In the genomic region with DNA sequence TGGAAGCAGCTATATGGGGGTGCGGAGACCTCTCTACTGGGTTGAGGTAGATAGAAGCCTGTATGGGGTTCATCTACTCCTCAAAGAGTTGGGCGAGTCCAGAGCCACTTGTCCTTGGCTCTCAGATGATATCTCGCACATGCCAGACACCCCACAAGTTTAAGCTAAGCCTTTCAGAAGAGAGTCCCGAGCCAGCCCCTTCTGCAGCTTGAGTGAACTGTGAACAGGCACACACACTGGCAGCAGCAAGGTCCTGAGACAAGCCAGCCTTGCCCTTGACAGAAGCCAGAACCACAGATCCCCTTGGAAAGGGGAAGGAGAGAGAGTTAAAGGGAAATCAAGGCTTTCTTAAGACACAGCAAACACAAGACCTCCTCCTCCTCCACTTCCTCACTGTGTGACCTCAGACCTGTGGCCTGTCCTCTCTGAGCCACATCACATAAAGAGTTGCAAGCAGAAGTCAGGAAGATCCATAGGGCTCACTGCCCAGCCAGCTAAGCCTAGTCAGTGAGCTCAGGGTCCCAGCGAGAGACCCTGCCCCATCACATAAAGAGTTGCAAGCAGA, we compare ENCODE assay signal across 15 mouse cellular contexts. TPM values are rescaled to one million over a fixed set of nuclear protein-coding genes. Genes with fewer than 3 reads are reported as not detected.
DNase-seq lines count a peak whose midpoint lies in the region; ATAC-seq and TF ChIP-seq lines count a peak whose summit lies in the region.
"Had no signal": no experiment of that assay in that cellular context is flagged by ENCODE, and none has a peak within 500 bp of the region (broad histone marks: within the 10 kb centered on the region; RNA-seq: fewer than 3 reads in every experiment).

No protein-coding gene starts in this region.

- peak overlapping the region; percentile 64 for H3K4me2 ChIP-seq in heart, embryonic 13.5 days
- no peak overlapping the region for H3K4me2 ChIP-seq in liver, postnatal 0 days (ENCODE audit: low read depth, low read length)
- H3K4me2 ChIP-seq in embryonic facial prominence, embryonic 15.5 days (replicated peaks) = peak overlapping the region; percentile 51
- peak overlapping the region; percentile 41 for H3K4me2 ChIP-seq in myocyte (ENCODE audit: low read depth)
- H3K4me2 ChIP-seq in forebrain, embryonic 15.5 days (replicated peaks) = no peak overlapping the region
- H3K4me2 ChIP-seq: forebrain, embryonic 12.5 days had no signal

- no peak for TF ChIP-seq POLR2A in myocyte (IDR thresholded peaks at IDR 0.05; ENCODE audit: insufficient read length, low read depth)

- peaks cover 7% of the 10 kb centered on the region for H3K79me2 ChIP-seq in myocyte (ENCODE audit: control insufficient read depth, insufficient read depth)

- H3K9me3 ChIP-seq in heart, embryonic 13.5 days = no peaks in the 10 kb centered on the region
- H3K9me3 ChIP-seq in liver, postnatal 0 days (ENCODE audit: low read length) = no peaks in the 10 kb centered on the region
- no peaks in the 10 kb centered on the region for H3K9me3 ChIP-seq in embryonic facial prominence, embryonic 15.5 days (replicated peaks)
- no peaks in the 10 kb centered on the region for H3K9me3 ChIP-seq in forebrain, embryonic 15.5 days
- H3K9me3 ChIP-seq: forebrain, embryonic 12.5 days had no signal

- TF ChIP-seq EP300 in liver, postnatal 0 days (IDR thresholded peaks at IDR 0.05; ENCODE audit: low read depth) = no peak

- H3K27me3 ChIP-seq in heart, embryonic 13.5 days (replicated peaks) = peaks cover 65% of the 10 kb centered on the region
- no peaks in the 10 kb centered on the region for H3K27me3 ChIP-seq in liver, postnatal 0 days (ENCODE audit: insufficient read depth, low read length)
- H3K27me3 ChIP-seq in embryonic facial prominence, embryonic 15.5 days = peaks cover 11% of the 10 kb centered on the region; the same call in 1 of the 2 replicates
- no peaks in the 10 kb centered on the region for H3K27me3 ChIP-seq in myocyte (ENCODE audit: control insufficient read depth, insufficient read depth, insufficient read length)
- no peaks in the 10 kb centered on the region for H3K27me3 ChIP-seq in forebrain, embryonic 15.5 days

- whole genome bisulfite sequencing in heart, embryonic 13.5 days = 46% methylated on average over 5 of the region's 5 CpGs
- WGBS in liver, postnatal 0 days (ENCODE audit: insufficient replicate concordance) = 53% methylated on average over 5 of the region's 5 CpGs
- 69% methylated on average over 5 of the region's 5 CpGs for WGBS in embryonic facial prominence, embryonic 15.5 days
- 89% methylated on average over 5 of the region's 5 CpGs for WGBS in forebrain, embryonic 15.5 days

- no peaks in the 10 kb centered on the region for H3K36me3 ChIP-seq in heart, embryonic 13.5 days
- no peaks in the 10 kb centered on the region for H3K36me3 ChIP-seq in liver, postnatal 0 days (replicated peaks; ENCODE audit: insufficient read depth, low read length)
- H3K36me3 ChIP-seq in embryonic facial prominence, embryonic 15.5 days = no peaks in the 10 kb centered on the region
- no peaks in the 10 kb centered on the region for H3K36me3 ChIP-seq in myocyte (ENCODE audit: control insufficient read depth, insufficient read depth)
- H3K36me3 ChIP-seq in forebrain, embryonic 15.5 days = no peaks in the 10 kb centered on the region
- H3K36me3 ChIP-seq: forebrain, embryonic 12.5 days had no signal

- no peak overlapping the region for H3K27ac ChIP-seq in heart, embryonic 13.5 days (replicated peaks)
- peak overlapping the region; percentile 16; the same call in 1 of the 2 replicates for H3K27ac ChIP-seq in liver, postnatal 0 days (ENCODE audit: low read depth)
- no peak overlapping the region for H3K27ac ChIP-seq in embryonic facial prominence, embryonic 15.5 days (replicated peaks)
- H3K27ac ChIP-seq in forebrain, embryonic 15.5 days (replicated peaks) = no peak overlapping the region
- H3K27ac ChIP-seq: forebrain, embryonic 12.5 days had no signal

- H3K9ac ChIP-seq in heart, embryonic 13.5 days = no peak overlapping the region
- no peak overlapping the region for H3K9ac ChIP-seq in liver, postnatal 0 days (replicated peaks)
- no peak overlapping the region for H3K9ac ChIP-seq in embryonic facial prominence, embryonic 15.5 days
- H3K9ac ChIP-seq in forebrain, embryonic 15.5 days (replicated peaks) = no peak overlapping the region
- H3K9ac ChIP-seq: forebrain, embryonic 12.5 days had no signal

- TF ChIP-seq CTCF in liver, postnatal 0 days (IDR thresholded peaks at IDR 0.05; ENCODE audit: low read depth) = no peak

- no peak overlapping the region for H3K4me3 ChIP-seq in heart, embryonic 13.5 days
- H3K4me3 ChIP-seq in liver, postnatal 0 days (ENCODE audit: low read depth, low read length) = no peak overlapping the region
- H3K4me3 ChIP-seq in embryonic facial prominence, embryonic 15.5 days (replicated peaks) = peak overlapping the region; percentile 42
- peak overlapping the region; percentile 29 for H3K4me3 ChIP-seq in myocyte
- no peak overlapping the region for H3K4me3 ChIP-seq in forebrain, embryonic 15.5 days
- H3K4me3 ChIP-seq: forebrain, embryonic 12.5 days had no signal

- no peak for DNase-seq in heart, postnatal 4 days
- no peak for DNase-seq in liver, postnatal 0 days
- no peak for DNase-seq in liver
- no peak for DNase-seq in adrenal gland, postnatal 4 days (ENCODE audit: low spot score in 2 of 2)
- DNase-seq: adrenal gland, adult 8-10 months; cerebellum, adult 11-12 months; gastrocnemius, postnatal 14 days had no signal

- H3ac ChIP-seq in myocyte (ENCODE audit: control insufficient read depth, insufficient read length) = no peak overlapping the region

- ATAC-seq in heart, embryonic 13.5 days (ENCODE audit: extremely low read depth, insufficient number of reproducible peaks, low FRiP score, low TSS enrichment) = no peak
- ATAC-seq in liver, postnatal 0 days = peak; percentile 41; the same call in 1 of the 2 replicates
- no peak for ATAC-seq in embryonic facial prominence, embryonic 15.5 days (ENCODE audit: insufficient number of reproducible peaks, low FRiP score, low TSS enrichment, low read depth)
- ATAC-seq in forebrain, embryonic 15.5 days (replicated peaks) = no peak
- ATAC-seq: CD4-positive, CD25-positive, alpha-beta regulatory T cell, adult 4 months; midbrain, embryonic 16.5 days; Patski had no signal

- H3K4me1 ChIP-seq in heart, embryonic 13.5 days = peaks cover 29% of the 10 kb centered on the region
- H3K4me1 ChIP-seq in liver, postnatal 0 days (ENCODE audit: insufficient read depth) = no peaks in the 10 kb centered on the region
- peaks cover 23% of the 10 kb centered on the region for H3K4me1 ChIP-seq in embryonic facial prominence, embryonic 15.5 days
- H3K4me1 ChIP-seq in forebrain, embryonic 15.5 days = 0 out of 2 replicates have a peak, but pooled peaks cover 5% of the 10 kb centered on the region

TF ChIP-seq in myocyte, 11 proteins besides CTCF, POLR2A, EP300 and RAD21:
- no peak for TF ChIP-seq MYOG (IDR thresholded peaks at IDR 0.05; ENCODE audit: control insufficient read depth in 1 of 3, insufficient read depth in 1 of 3, insufficient read length in 2 of 3, low read depth in 2 of 3)
- TF ChIP-seq TCF12 (IDR thresholded peaks at IDR 0.05; ENCODE audit: insufficient read depth, poor library complexity, severe bottlenecking) = no peak
- TF ChIP-seq E2F4 (IDR thresholded peaks at IDR 0.05; ENCODE audit: insufficient read depth) = no peak
- TF ChIP-seq REST (IDR thresholded peaks at IDR 0.05; ENCODE audit: insufficient read depth, insufficient read length) = no peak
- TF ChIP-seq SRF (IDR thresholded peaks at IDR 0.05; ENCODE audit: control insufficient read depth, insufficient read length, low read depth) = no peak
- no peak for TF ChIP-seq MAX (IDR thresholded peaks at IDR 0.05; ENCODE audit: low read depth)
- no peak for TF ChIP-seq USF1 (IDR thresholded peaks at IDR 0.05; ENCODE audit: low read depth)
- no peak for TF ChIP-seq CEBPB (IDR thresholded peaks at IDR 0.05; ENCODE audit: insufficient read depth, poor library complexity, severe bottlenecking)
- no peak for TF ChIP-seq POLR2AphosphoS2 (IDR thresholded peaks at IDR 0.05; ENCODE audit: insufficient read length, low read depth)

RNA-seq across cellular contexts. Expression of a gene that starts 1.5 kb away (rescaled TPM):
- 1.8 and 2.8 TPM in 2 replicates for polyA plus RNA-seq in heart, embryonic 13.5 days (2015; fragmentation: Nextera tagmentation; extraction: Ambion mirVana)
- 10 to 100 TPM; 12.6 to 14.6 TPM for total RNA-seq in heart, postnatal 4 days (2021)
- 3.3 and 3.5 TPM in 2 replicates for polyA plus RNA-seq in liver, postnatal 0 days (2015; fragmentation: Nextera tagmentation; extraction: Ambion mirVana)
- polyA plus RNA-seq in embryonic facial prominence, embryonic 15.5 days (2015; fragmentation: Nextera tagmentation; extraction: Ambion mirVana) = 7.0 and 12.4 TPM in 2 replicates
- polyA plus RNA-seq in myocyte (2012; fragmentation: generic; extraction: Trizol) = 14.1 TPM
- 1.3 and 1.4 TPM in 2 replicates for polyA plus RNA-seq in forebrain, embryonic 15.5 days (2015; fragmentation: Nextera tagmentation; extraction: Ambion mirVana)
- 10 to 100 TPM; 14.8 to 15.4 TPM for total RNA-seq in adrenal gland, postnatal 4 days (2021)
- polyA plus RNA-seq: CD4-positive, CD25-positive, alpha-beta regulatory T cell, adult 4 months; Patski had no signal

Comparison
In these comparisons a context has a peak if more than half of its experiments do, and no peak if none do; other contexts are left out.
1. H3K4me2 ChIP-seq: peak in heart, embryonic 13.5 days (single experiment), embryonic facial prominence, embryonic 15.5 days (single experiment) and myocyte (single experiment); none in liver, postnatal 0 days (single experiment) and forebrain, embryonic 15.5 days (single experiment).
2. H3K4me3 ChIP-seq: peak in embryonic facial prominence, embryonic 15.5 days (single experiment) and myocyte (single experiment); none in heart, embryonic 13.5 days (single experiment), liver, postnatal 0 days (single experiment) and forebrain, embryonic 15.5 days (single experiment).